ENCODE assay signal across 8 mouse cellular contexts in the genomic region with DNA sequence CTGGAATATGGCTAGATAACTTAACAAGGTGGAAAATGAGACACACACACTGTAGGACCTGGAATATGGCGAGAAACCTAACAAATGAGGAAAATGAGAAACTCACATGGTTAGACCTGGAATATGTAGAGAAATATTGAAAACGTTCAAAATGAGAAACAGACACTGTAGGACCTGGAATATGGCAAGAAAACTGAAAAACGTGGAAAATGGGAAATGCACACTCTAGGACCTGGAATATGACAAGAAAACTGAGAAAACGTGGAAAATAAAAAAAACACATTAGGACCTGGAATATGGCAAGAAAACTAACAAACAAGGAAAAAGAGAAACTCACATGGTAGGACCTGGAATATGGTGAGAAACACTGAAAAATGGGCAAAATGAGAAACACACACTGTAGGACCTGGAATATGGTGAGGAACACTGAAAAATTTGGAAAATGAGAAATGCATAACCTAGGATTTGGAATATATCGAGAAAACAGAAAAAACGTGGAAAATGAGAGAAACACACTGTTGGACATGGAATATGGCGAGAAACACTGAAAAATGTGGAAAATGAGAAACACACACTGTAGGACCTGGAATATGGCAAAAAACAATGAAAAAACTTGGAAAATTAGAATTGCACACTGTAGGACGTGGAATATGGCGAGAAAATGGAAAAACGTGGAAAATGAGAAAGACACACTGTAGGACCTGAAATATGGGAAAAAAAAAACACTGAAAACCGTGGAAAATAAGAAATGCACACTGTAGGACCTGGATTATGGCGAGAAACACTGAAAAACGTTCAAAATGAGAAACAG.
DNase-seq lines count a peak whose midpoint lies in the region; ATAC-seq lines count a peak whose summit lies in the region.

No protein-coding gene starts in this region.

- H3K27me3 ChIP-seq in embryonic facial prominence, embryonic 11.5 days (ENCODE audit: control insufficient read depth, insufficient read depth, low read length) = no peaks in the 10 kb centered on the region
- no peaks in the 10 kb centered on the region for H3K27me3 ChIP-seq in embryonic facial prominence, embryonic 10.5 days (replicated peaks; ENCODE audit: low read depth, poor library complexity, severe bottlenecking)
- no peaks in the 10 kb centered on the region for H3K27me3 ChIP-seq in liver, embryonic 16.5 days (ENCODE audit: control insufficient read depth, insufficient read depth, low read depth, low read length)

- WGBS in embryonic facial prominence, embryonic 11.5 days = 65% methylated on average over 13 of the region's 13 CpGs
- 61% methylated on average over 13 of the region's 13 CpGs for WGBS in embryonic facial prominence, embryonic 10.5 days
- WGBS in liver, embryonic 16.5 days (ENCODE audit: insufficient replicate concordance) = 48% methylated on average over 13 of the region's 13 CpGs

- H3K36me3 ChIP-seq in embryonic facial prominence, embryonic 11.5 days (replicated peaks; ENCODE audit: control insufficient read depth, insufficient read depth, low read depth, low read length) = peaks cover 2% of the 10 kb centered on the region; the same call in 1 of the 2 replicates
- no peaks in the 10 kb centered on the region for H3K36me3 ChIP-seq in embryonic facial prominence, embryonic 10.5 days (replicated peaks)
- no peaks in the 10 kb centered on the region for H3K36me3 ChIP-seq in liver, embryonic 16.5 days (ENCODE audit: control insufficient read depth, insufficient read depth)

- no peak overlapping the region for H3K9ac ChIP-seq in embryonic facial prominence, embryonic 11.5 days (replicated peaks; ENCODE audit: low read length)
- no peak overlapping the region for H3K9ac ChIP-seq in liver, embryonic 16.5 days (ENCODE audit: low read depth, low read length)

- H3K4me2 ChIP-seq in embryonic facial prominence, embryonic 11.5 days (ENCODE audit: low read depth, low read length) = no peak overlapping the region
- H3K4me2 ChIP-seq in liver, embryonic 16.5 days (ENCODE audit: low read depth, low read length) = no peak overlapping the region

- peaks cover 23% of the 10 kb centered on the region for H3K9me3 ChIP-seq in embryonic facial prominence, embryonic 11.5 days (replicated peaks; ENCODE audit: control insufficient read depth, low read length)
- peaks cover 60% of the 10 kb centered on the region for H3K9me3 ChIP-seq in embryonic facial prominence, embryonic 10.5 days
- peaks cover 14% of the 10 kb centered on the region for H3K9me3 ChIP-seq in liver, embryonic 16.5 days (replicated peaks; ENCODE audit: control insufficient read depth, low read length)

- H3K4me1 ChIP-seq in embryonic facial prominence, embryonic 11.5 days (ENCODE audit: control insufficient read depth, insufficient read depth, low read length) = no peaks in the 10 kb centered on the region
- no peaks in the 10 kb centered on the region for H3K4me1 ChIP-seq in embryonic facial prominence, embryonic 10.5 days
- H3K4me1 ChIP-seq in liver, embryonic 16.5 days (ENCODE audit: control insufficient read depth, low read depth, low read length) = no peaks in the 10 kb centered on the region

- DNase-seq in embryonic facial prominence, embryonic 11.5 days (ENCODE audit: low spot score) = peak; percentile 0
- DNase-seq in embryonic facial prominence, embryonic 10.5 days (ENCODE audit: low spot score) = no peak
- peak; percentile 1 for DNase-seq in thymus, postnatal 0 days (ENCODE audit: low spot score)
- no peak for DNase-seq in thymus, postnatal 10 days (ENCODE audit: low spot score in 2 of 2)
- peak; percentile 0 for DNase-seq in yolk sac, embryonic 10.5 days (ENCODE audit: low spot score)
- no peak for DNase-seq in spleen, postnatal 14 days (ENCODE audit: low spot score in 2 of 2)
- DNase-seq in left cerebral cortex, postnatal 4 days = no peak

- H3K27ac ChIP-seq in embryonic facial prominence, embryonic 11.5 days (replicated peaks; ENCODE audit: low read depth, low read length) = no peak overlapping the region
- H3K27ac ChIP-seq in embryonic facial prominence, embryonic 10.5 days (replicated peaks) = no peak overlapping the region
- no peak overlapping the region for H3K27ac ChIP-seq in liver, embryonic 16.5 days (ENCODE audit: low read length)

- peak; percentile 50 for ATAC-seq in embryonic facial prominence, embryonic 11.5 days (replicated peaks; ENCODE audit: insufficient number of reproducible peaks, low FRiP score, low TSS enrichment, low read depth)
- peak; percentile 22; the same call in 1 of the 2 replicates for ATAC-seq in liver, embryonic 16.5 days (ENCODE audit: low read depth)

- intact Hi-C loops in left cerebral cortex, postnatal 4 days (cut with DNase I) = no loop called here

- 0 out of 2 replicates have a peak overlapping the region, but pooled peaks have one; percentile 3 for H3K4me3 ChIP-seq in embryonic facial prominence, embryonic 11.5 days (ENCODE audit: low read depth, low read length)
- no peak overlapping the region for H3K4me3 ChIP-seq in embryonic facial prominence, embryonic 10.5 days
- no peak overlapping the region for H3K4me3 ChIP-seq in liver, embryonic 16.5 days (ENCODE audit: low read depth, low read length)

Comparison
In these comparisons a context has a peak if more than half of its experiments do, and no peak if none do; other contexts are left out.
1. DNase-seq: peak in embryonic facial prominence, embryonic 11.5 days (single experiment), thymus, postnatal 0 days (single experiment) and yolk sac, embryonic 10.5 days (single experiment); none in embryonic facial prominence, embryonic 10.5 days (single experiment), thymus, postnatal 10 days (0 of 2), spleen, postnatal 14 days (0 of 2) and left cerebral cortex, postnatal 4 days (single experiment).